Mouse (Mus musculus) kidney, adult 2 months (tissue): ENCODE data around the gene Dand5.

Experiments
- CTCF ChIP-seq: fragments of 200-500 bp; conservative IDR thresholded peaks from 2 replicates; pipeline ENCODE4 v1.5.1; 2011; ENCODE audit warnings: low read depth, mild to moderate bottlenecking, control low read depth, low read length, moderate library complexity, mixed read lengths; ENCODE audit not compliant: insufficient read depth, insufficient read length
- POLR2A ChIP-seq: fragments of 200-500 bp; IDR thresholded peaks from one replicate; pipeline ENCODE4 v1.6.1; 2011; ENCODE audit warnings: low read depth, low read length, control low read depth

DNA sequence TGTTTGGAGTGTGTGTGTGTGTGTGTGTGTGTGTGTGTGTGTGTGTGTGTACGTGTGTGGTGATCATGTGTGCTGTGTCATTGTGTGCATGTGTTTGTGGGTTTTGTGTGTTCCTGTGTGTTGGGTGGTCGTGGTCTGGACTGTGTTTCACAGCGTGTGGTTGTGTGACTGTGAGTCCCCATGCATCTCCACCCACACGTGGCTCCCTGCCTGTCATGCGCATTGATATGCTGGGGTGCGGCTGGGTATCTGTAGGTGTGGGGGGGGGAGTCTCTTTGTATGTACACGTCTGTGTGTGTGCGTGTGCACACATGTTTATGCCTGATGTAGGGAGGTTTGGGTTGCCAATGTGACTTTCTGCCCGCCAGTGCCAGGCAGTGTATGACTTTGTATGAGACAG is 29.5 kb downstream of the Dand5 start:
- no peak for TF ChIP-seq POLR2A
- TF ChIP-seq CTCF = no peak
